Mouse (Mus musculus) G1E (cell line): ENCODE results near the gene Lck. TPM values are rescaled to one million over a fixed set of nuclear protein-coding genes. Genes with fewer than 3 reads are reported as not detected.

Experiments
- ATAC-seq: 2 replicates; pipeline ENCODE4 v1.8.0; 2016; ENCODE audit warnings: mild to moderate bottlenecking; ENCODE audit not compliant: insufficient number of reproducible peaks, poor library complexity, low FRiP score, severe bottlenecking; ENCODE audit errors: extremely low read depth
- DNase-seq: peaks from one replicate; pipeline ENCODE4 v3.0.0; 2012; ENCODE audit warnings: low spot score
- H3K27me3 ChIP-seq: 2 replicates; pipeline ENCODE4 v1.6.1; 2012; ENCODE audit warnings: mild to moderate bottlenecking, low read length, inconsistent platforms; ENCODE audit not compliant: insufficient read depth
- H3K36me3 ChIP-seq: replicated peaks from 2 replicates; pipeline ENCODE3; 2012; ENCODE audit warnings: mild to moderate bottlenecking, inconsistent platforms
- H3K4me1 ChIP-seq: 2 replicates; pipeline ENCODE4 v1.6.1; 2012; ENCODE audit warnings: low read depth, low read length, inconsistent platforms, mixed read lengths; ENCODE audit not compliant: insufficient read depth
- H3K4me3 ChIP-seq: 2 replicates; pipeline ENCODE4 v1.5.1; 2012; ENCODE audit warnings: low read depth, mild to moderate bottlenecking, inconsistent platforms, low read length, moderate library complexity, mixed read lengths
- H3K9me3 ChIP-seq: replicated peaks from 2 replicates; pipeline ENCODE4 v1.6.1; 2012; ENCODE audit warnings: inconsistent platforms
- CTCF ChIP-seq: IDR thresholded peaks from 2 replicates; pipeline ENCODE4 v1.5.1; 2012; ENCODE audit warnings: low read depth, low read length, inconsistent platforms, mixed read lengths
- GATA1 ChIP-seq: IDR thresholded peaks from 2 replicates; pipeline ENCODE4 v1.6.1; 2012; ENCODE audit warnings: borderline replicate concordance, low read length, inconsistent platforms, mixed read lengths
- GATA2 ChIP-seq: IDR thresholded peaks from 2 replicates; pipeline ENCODE4 v1.6.1; 2012; ENCODE audit warnings: low read depth, low read length, inconsistent platforms, borderline replicate concordance
- POLR2AphosphoS5 ChIP-seq: IDR thresholded peaks from 2 replicates; pipeline ENCODE4 v1.6.1; 2012; ENCODE audit warnings: low read depth, low read length, inconsistent platforms; ENCODE audit not compliant: insufficient replicate concordance
- TAL1 ChIP-seq: conservative IDR thresholded peaks from 2 replicates; pipeline ENCODE4 v1.6.1; 2012; ENCODE audit warnings: low read depth, low read length, inconsistent platforms, mixed read lengths
- polyA plus RNA-seq: library from polyadenylated mRNA; stranded (reverse); fragments of >175 nt; gene quantifications from 2 replicates; pipeline ENCODE4 v1.2.3, GENCODE M21; 2012
- total RNA-seq, 2 experiments: library from RNA; stranded (forward) in 1 of 2; stranded (reverse) in 1 of 2; fragments of 200-1000 nt in 1 of 2; fragments of >200 nt in 1 of 2; fragmentation: Nextera tagmentation in 1 of 2; gene quantifications; 2 replicates each; pipeline ENCODE4 v1.2.3; 2014 to 2017

The Lck gene
- total and polyA plus RNA-seq, 3 experiments: 1.3 to 1.7 TPM; not detected in 1

DNA sequence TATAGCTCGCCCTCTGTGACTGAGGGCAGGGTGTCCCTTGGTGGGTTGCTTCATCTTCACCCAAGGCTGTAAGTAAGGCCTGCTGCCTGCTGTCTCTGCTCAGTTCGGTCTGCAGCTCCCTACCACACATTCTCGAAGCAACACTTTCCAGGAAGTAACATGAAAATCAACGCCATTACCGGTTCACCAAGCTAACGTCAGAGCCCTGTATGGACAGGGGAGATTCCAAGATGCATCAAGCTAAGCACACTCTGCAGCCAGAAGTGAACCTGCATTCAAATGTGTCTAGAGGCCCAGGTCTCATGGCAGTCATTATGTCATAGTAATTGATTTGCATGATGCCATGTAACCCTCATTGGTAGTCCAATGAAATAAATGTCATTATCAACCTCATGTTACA lies 3.4 kb downstream of the Lck start:
- ATAC-seq: no peak
- no peak for DNase-seq
- TF ChIP-seq GATA1: no peak
- no peak for TF ChIP-seq GATA2
- no peak for TF ChIP-seq TAL1
- no peak for TF ChIP-seq POLR2AphosphoS5
- TF ChIP-seq CTCF: no peak
- Histone ChIP-seq H3K9me3 (no peaks in the 10 kb centered on the region), H3K27me3 (peaks cover 46% of the 10 kb centered on the region), H3K4me3 (no peak overlapping the region), H3K4me1 (peaks cover 11% of the 10 kb centered on the region), H3K36me3 (no peaks in the 10 kb centered on the region)

GRCm38 (mm10) chr4:129568366-129568765 lies 5.1 kb downstream of the Lck start:
- no peak overlapping the region for H3K4me3 ChIP-seq
- H3K9me3 ChIP-seq: no peaks in the 10 kb centered on the region
- H3K36me3 ChIP-seq: no peaks in the 10 kb centered on the region
- peaks cover 36% of the 10 kb centered on the region for H3K27me3 ChIP-seq
- TF ChIP-seq TAL1 (no peak), GATA1 (no peak), GATA2 (no peak), CTCF (no peak), POLR2AphosphoS5 (no peak)
- DNase-seq: no peak
- ATAC-seq: no peak
- H3K4me1 ChIP-seq: peaks cover 5% of the 10 kb centered on the region

GRCm38 (mm10) chr4:129565139-129565538 lies 8.3 kb downstream of the Lck start:
- Histone ChIP-seq H3K9me3 (no peaks in the 10 kb centered on the region), H3K36me3 (no peaks in the 10 kb centered on the region), H3K4me3 (no peak overlapping the region), H3K27me3 (peaks cover 12% of the 10 kb centered on the region), H3K4me1 (0 out of 2 replicates have a peak, but pooled peaks cover 3% of the 10 kb centered on the region)
- DNase-seq (no peak), ATAC-seq (no peak)
- no peak for TF ChIP-seq CTCF
- no peak for TF ChIP-seq POLR2AphosphoS5
- no peak for TF ChIP-seq TAL1
- no peak for TF ChIP-seq GATA1
- no peak for TF ChIP-seq GATA2

- 0 out of 2 replicates have a peak, but pooled peaks cover under 1% of the 10 kb centered on the region for H3K4me1 ChIP-seq
- ATAC-seq (no peak), DNase-seq (no peak)
- TF ChIP-seq GATA1 (no peak), GATA2 (no peak), TAL1 (no peak), CTCF (no peak), POLR2AphosphoS5 (no peak)
- H3K27me3 ChIP-seq: peaks cover 8% of the 10 kb centered on the region
- H3K4me3 ChIP-seq: no peak overlapping the region
- no peaks in the 10 kb centered on the region for H3K9me3 ChIP-seq
- no peaks in the 10 kb centered on the region for H3K36me3 ChIP-seq
These were observed 9.7 kb downstream of the Lck start for GRCm38 (mm10) chr4:129563718-129564117.

GRCm38 (mm10) chr4:129561184-129561583 lies 12.3 kb downstream of the Lck start:
- peaks cover 23% of the 10 kb centered on the region for H3K4me1 ChIP-seq
- ATAC-seq (no peak), DNase-seq (no peak)
- TF ChIP-seq POLR2AphosphoS5: no peak
- no peak for TF ChIP-seq TAL1
- no peak for TF ChIP-seq GATA2
- no peak for TF ChIP-seq GATA1
- TF ChIP-seq CTCF: no peak
- H3K9me3 ChIP-seq: no peaks in the 10 kb centered on the region
- no peak overlapping the region for H3K4me3 ChIP-seq
- H3K27me3 ChIP-seq: no peaks in the 10 kb centered on the region; the same call in 1 of the 2 replicates
- no peaks in the 10 kb centered on the region for H3K36me3 ChIP-seq

GRCm38 (mm10) chr4:129558321-129558955 lies 15.0 kb downstream of the Lck start:
- H3K4me3 ChIP-seq: no peak overlapping the region; the same call in 1 of the 2 replicates
- peaks cover 14% of the 10 kb centered on the region for H3K27me3 ChIP-seq
- H3K36me3 ChIP-seq: no peaks in the 10 kb centered on the region
- ATAC-seq (no peak), DNase-seq (no peak)
- TF ChIP-seq POLR2AphosphoS5 (no peak), CTCF (no peak), TAL1 (no peak), GATA2 (no peak), GATA1 (no peak)
- H3K9me3 ChIP-seq: no peaks in the 10 kb centered on the region
- peaks cover 39% of the 10 kb centered on the region for H3K4me1 ChIP-seq
